Mouse (Mus musculus) NIH3T3 (cell line): ENCODE measurements around the gene Islr2.

Source experiments
- DNase-seq: peaks from one replicate; pipeline ENCODE4 v3.0.0-alpha.2; 2012; ENCODE audit warnings: low read depth

Gene Islr2

DNA sequence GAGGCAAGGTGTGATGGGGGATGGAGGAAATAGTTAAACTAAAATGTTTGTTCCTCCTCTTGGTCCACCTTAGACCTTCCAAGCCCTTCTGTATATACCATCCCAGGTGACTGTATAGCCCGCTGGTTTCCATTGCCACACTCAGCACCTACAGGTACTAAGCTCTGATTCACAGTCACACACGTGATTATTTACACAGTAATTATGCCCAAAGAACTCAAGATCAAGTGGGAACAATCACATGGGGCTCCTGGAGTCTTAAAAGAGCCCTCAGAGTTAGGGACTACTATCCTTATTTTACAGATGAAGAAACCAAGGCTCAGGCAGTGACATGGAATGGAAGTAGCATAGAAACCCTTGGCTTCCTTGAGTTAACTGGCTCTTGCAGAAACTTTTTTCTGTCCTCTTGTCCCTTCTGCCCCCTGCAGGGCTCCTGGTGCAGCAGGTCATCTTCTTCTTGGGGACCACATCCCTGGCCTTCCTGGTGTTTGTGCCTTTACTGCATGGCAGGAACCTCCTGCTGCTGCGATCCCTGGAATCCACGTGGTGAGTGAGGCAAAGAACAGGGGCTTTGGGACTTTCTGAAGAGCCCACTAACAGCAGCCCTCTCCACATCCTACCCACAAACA is 53.3 kb downstream of the Islr2 start:
- DNase-seq = no peak

DNA sequence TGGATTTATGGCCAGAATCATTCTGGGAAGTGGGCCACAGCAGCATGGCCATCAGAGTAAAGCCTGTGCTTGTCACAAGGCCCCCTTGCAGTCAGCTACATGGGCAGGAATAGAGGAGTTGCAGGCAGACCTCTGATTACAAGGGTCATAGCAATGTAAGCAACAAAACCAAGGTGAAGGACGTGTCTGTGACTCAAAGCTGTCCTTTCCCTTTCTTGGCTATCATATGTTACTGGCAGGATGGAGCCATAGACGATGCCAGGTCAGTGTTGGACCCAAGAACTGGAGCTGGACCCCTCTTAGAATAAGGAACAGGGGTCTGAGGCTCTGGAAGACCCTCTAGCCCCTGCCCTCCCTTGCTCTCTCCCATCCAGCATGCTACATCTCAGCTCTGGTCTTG is 55.3 kb downstream of the Islr2 start:
- no peak for DNase-seq
